Mouse (Mus musculus): ENCODE data around the gene Ppp1r9b. TPM values are rescaled to one million over a fixed set of nuclear protein-coding genes. Genes with fewer than 3 reads are reported as not detected.
A peak's percentile ranks its signal among the peaks of the same experiment; 100 is the strongest.

Ppp1r9b gene
- polyA plus RNA-seq, 1 experiment from 2014 or later, result 9.9 TPM

DNA sequence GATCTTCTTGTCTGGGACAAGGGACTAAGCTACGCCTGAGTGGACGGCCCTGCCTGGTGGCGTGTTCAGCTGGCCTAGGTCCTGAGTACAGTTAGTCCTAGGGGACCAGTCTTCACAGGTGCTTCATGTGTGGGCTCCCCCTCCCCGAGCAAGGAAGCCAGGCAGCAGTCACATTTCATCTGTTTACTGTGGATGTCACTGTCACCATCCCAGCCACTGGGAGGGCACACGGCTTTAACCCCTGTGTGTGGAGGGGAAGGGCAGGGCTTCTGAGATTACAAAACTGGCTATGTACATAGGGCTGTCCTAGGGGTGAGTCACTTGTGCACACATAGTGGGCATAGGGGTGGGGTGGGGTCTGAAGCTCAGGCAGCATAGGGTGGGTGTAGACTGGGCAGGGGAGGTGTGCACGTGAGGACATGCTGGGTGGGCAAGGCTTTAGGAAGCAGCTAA lies 35.3 kb downstream of the Ppp1r9b start:
- Histone ChIP-seq H3K4me3 (ENCODE audit: low read length) (no peak overlapping the region), H3K4me1 (ENCODE audit: insufficient read depth, low read length) (peaks cover 31% of the 10 kb centered on the region), H3K36me3 (ENCODE audit: insufficient read depth, low read length) (peaks cover 26% of the 10 kb centered on the region), H3K4me2 (replicated peaks; ENCODE audit: low read depth, low read length) (no peak overlapping the region), H3K27ac (ENCODE audit: low read length) (peak overlapping the region; percentile 48; the same call in 1 of the 2 replicates), H3K9ac (replicated peaks; ENCODE audit: low read length) (0 out of 2 replicates have a peak overlapping the region, but pooled peaks have one; percentile 22), H3K9me3 (ENCODE audit: low read length) (0 out of 2 replicates have a peak, but pooled peaks cover 5% of the 10 kb centered on the region), H3K27me3 (ENCODE audit: insufficient read depth, low read length) (no peaks in the 10 kb centered on the region)
- ATAC-seq (ENCODE audit: low FRiP score, low TSS enrichment), result peak; percentile 56
- WGBS, result 39% methylated on average over 6 of the region's 6 CpGs

DNA sequence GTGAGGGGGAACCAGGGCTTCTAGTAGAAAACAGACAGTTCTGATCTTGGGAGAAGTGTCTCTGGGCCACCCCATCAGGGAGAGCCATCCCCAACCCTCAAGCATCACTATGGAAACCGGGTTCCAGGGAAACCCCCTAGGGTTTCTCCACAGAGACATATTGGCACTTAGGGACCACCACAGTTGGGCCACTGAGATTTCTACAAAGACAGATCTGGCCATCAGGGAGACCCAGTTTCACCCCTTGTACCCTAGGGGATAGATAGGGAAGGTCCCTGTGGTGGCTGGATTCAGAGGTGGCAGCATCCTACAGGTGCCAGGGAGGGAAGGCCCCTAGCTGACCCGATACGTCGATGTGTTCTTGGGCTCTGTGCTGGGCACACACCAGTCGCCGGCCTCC lies 36.0 kb downstream of the Ppp1r9b start:
- H3K4me1 ChIP-seq (ENCODE audit: insufficient read depth, low read length), result peaks cover 31% of the 10 kb centered on the region
- H3K9ac ChIP-seq (replicated peaks; ENCODE audit: low read length), result no peak overlapping the region
- H3K27me3 ChIP-seq (ENCODE audit: insufficient read depth, low read length), result no peaks in the 10 kb centered on the region
- H3K9me3 ChIP-seq (ENCODE audit: low read length), result 0 out of 2 replicates have a peak, but pooled peaks cover 5% of the 10 kb centered on the region
- no peak overlapping the region for H3K4me3 ChIP-seq (ENCODE audit: low read length)
- 89% methylated on average over 6 of the region's 6 CpGs for WGBS
- H3K27ac ChIP-seq (ENCODE audit: low read length), result peak overlapping the region; percentile 48; the same call in 1 of the 2 replicates
- peaks cover 28% of the 10 kb centered on the region for H3K36me3 ChIP-seq (ENCODE audit: insufficient read depth, low read length)
- no peak for ATAC-seq (ENCODE audit: low FRiP score, low TSS enrichment)
- no peak overlapping the region for H3K4me2 ChIP-seq (replicated peaks; ENCODE audit: low read depth, low read length)

DNA sequence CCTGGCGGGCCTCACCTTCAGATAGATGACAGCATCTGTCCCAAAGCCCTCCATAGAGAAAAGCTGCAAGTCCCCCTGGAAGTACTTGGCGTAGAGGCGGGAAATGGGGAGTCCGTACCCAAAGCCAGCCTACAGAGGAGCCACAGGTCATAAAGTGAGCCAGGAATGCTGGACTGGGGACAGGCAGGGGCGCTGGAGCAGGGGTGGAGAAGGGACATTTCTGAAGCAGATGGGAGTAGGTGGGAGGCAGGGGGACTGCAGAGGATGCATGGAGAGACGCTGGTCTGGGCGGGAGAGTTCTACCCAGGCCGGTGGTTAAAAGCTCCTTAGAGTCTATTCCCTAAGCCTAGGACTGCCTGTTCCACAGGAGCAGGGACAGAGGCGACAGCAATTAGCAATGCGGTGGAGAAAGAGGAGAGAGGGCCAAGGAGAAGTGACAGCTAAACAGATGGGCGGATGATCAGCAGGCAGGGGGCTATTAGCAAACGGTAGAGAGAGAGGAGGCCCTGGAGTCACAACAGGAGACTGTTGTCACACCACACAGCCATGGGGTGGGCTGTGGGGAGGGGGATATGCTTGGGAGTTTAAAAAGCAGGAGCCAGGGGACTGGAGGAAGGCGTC lies 37.1 kb downstream of the Ppp1r9b start:
- no peaks in the 10 kb centered on the region for H3K27me3 ChIP-seq (ENCODE audit: insufficient read depth, low read length)
- peaks cover 31% of the 10 kb centered on the region for H3K4me1 ChIP-seq (ENCODE audit: insufficient read depth, low read length)
- ATAC-seq (ENCODE audit: low FRiP score, low TSS enrichment), result no peak
- no peak overlapping the region for H3K27ac ChIP-seq (ENCODE audit: low read length)
- H3K4me3 ChIP-seq (ENCODE audit: low read length), result no peak overlapping the region
- no peak overlapping the region for H3K4me2 ChIP-seq (replicated peaks; ENCODE audit: low read depth, low read length)
- H3K9ac ChIP-seq (replicated peaks; ENCODE audit: low read length), result no peak overlapping the region
- WGBS, result 36% methylated on average over 13 of the region's 13 CpGs
- H3K9me3 ChIP-seq (ENCODE audit: low read length), result no peaks in the 10 kb centered on the region
- peaks cover 16% of the 10 kb centered on the region; the same call in 1 of the 2 replicates for H3K36me3 ChIP-seq (ENCODE audit: insufficient read depth, low read length)

DNA sequence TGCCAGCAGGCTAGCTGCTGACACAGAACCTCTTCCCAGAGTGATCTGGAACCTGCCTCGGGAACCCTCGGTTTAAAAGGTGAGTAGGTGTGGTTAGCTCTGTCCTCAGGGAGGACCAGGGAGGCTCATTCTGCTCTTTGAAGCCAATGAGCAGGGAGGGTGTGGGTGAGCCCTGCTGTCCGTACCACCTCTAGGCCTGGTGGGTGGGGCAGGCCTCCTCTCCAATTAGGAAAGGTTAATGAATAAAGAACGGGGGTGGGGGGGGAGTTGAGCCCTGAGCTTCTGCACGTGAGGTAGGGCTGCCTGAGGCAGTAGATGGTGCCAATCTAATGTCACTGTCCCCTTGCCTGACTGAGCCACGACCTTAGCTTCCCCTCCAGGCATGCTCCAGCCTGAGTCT lies 42.1 kb downstream of the Ppp1r9b start:
- WGBS, result 24% methylated on average over 6 of the region's 6 CpGs
- no peak overlapping the region for H3K4me2 ChIP-seq (replicated peaks; ENCODE audit: low read depth, low read length)
- H3K36me3 ChIP-seq (ENCODE audit: insufficient read depth, low read length), result peaks cover 12% of the 10 kb centered on the region
- ATAC-seq (ENCODE audit: low FRiP score, low TSS enrichment), result 0 out of 2 replicates have a peak, but pooled peaks have one; percentile 6
- no peak overlapping the region for H3K27ac ChIP-seq (ENCODE audit: low read length)
- H3K4me3 ChIP-seq (ENCODE audit: low read length), result no peak overlapping the region
- no peak overlapping the region for H3K9ac ChIP-seq (replicated peaks; ENCODE audit: low read length)
- no peaks in the 10 kb centered on the region for H3K27me3 ChIP-seq (ENCODE audit: insufficient read depth, low read length)
- peaks cover 13% of the 10 kb centered on the region for H3K4me1 ChIP-seq (ENCODE audit: insufficient read depth, low read length)
- H3K9me3 ChIP-seq (ENCODE audit: low read length), result no peaks in the 10 kb centered on the region

DNA sequence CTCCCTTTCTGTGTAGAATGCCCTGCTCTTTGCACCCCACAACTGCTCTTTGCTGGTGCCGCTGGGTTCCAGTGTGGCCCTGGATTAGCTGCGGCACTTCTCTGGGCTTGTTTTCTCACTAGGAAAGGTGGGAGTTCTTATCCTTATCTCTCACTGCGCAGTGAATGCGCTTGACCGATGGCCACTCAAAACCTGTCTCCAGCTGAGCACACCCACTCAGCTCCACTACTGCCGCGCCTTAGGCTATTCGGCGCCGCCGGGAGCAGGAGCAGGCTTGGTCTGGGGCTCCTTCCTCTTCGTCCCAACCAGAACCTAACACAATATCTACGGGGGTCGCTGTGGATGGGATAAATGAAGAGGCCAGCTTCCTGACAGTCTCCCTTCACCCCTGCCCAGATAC lies 42.8 kb downstream of the Ppp1r9b start:
- H3K27me3 ChIP-seq (ENCODE audit: insufficient read depth, low read length), result no peaks in the 10 kb centered on the region
- H3K9me3 ChIP-seq (ENCODE audit: low read length), result no peaks in the 10 kb centered on the region
- no peak overlapping the region for H3K4me3 ChIP-seq (ENCODE audit: low read length)
- H3K27ac ChIP-seq (ENCODE audit: low read length), result no peak overlapping the region
- ATAC-seq (ENCODE audit: low FRiP score, low TSS enrichment), result no peak
- no peak overlapping the region for H3K9ac ChIP-seq (replicated peaks; ENCODE audit: low read length)
- peaks cover 12% of the 10 kb centered on the region for H3K36me3 ChIP-seq (ENCODE audit: insufficient read depth, low read length)
- peaks cover 13% of the 10 kb centered on the region for H3K4me1 ChIP-seq (ENCODE audit: insufficient read depth, low read length)
- H3K4me2 ChIP-seq (replicated peaks; ENCODE audit: low read depth, low read length), result no peak overlapping the region
- WGBS, result 70% methylated on average over 14 of the region's 14 CpGs

DNA sequence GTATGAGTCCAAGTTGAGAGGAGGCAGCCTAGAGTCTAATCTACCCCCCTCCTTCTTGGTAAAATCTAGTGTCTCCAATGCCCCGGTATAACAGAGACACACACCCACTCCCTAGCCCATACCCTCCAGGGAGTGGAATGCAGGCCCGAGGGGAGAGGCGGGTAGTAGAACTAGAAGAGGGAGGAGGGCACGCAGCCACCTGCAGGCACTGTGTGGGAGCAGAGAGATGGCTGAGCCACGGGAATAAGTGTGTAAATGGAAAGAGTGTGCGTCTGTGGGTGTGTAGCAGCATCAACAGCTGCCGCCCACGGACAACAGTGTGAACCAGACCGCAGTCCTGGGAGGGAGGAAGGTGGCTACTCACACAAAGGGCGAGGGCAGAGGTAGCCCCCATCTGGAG lies 44.1 kb downstream of the Ppp1r9b start:
- 60% methylated on average over 10 of the region's 10 CpGs for WGBS
- no peak for ATAC-seq (ENCODE audit: low FRiP score, low TSS enrichment)
- H3K27ac ChIP-seq (ENCODE audit: low read length), result no peak overlapping the region

DNA sequence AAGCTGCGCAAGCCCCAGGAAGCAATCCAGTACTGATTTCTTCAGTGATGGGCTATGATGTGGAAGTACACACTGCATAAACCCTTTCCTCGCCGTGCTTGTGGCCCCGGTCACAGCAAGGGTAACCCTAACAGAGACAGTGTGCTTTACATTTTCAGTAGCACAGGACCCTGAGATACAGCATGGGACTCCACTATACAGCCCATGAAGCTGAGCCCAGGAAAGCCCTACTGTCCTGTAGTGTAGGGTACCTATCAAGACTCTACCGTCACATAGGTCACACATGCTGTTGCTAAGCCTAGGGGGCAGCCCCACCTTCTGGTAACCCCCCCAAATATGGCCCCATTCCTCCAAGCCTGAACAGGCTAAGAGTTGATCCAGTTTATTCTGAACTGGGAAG lies 45.7 kb downstream of the Ppp1r9b start:
- no peak for ATAC-seq (ENCODE audit: low FRiP score, low TSS enrichment)

More for the DNA sequence above, 44.1 kb downstream of the Ppp1r9b start:
- Histone ChIP-seq H3K4me1 (ENCODE audit: insufficient read depth, low read length) (peaks cover 16% of the 10 kb centered on the region), H3K9ac (replicated peaks; ENCODE audit: low read length) (no peak overlapping the region), H3K4me2 (replicated peaks; ENCODE audit: low read depth, low read length) (no peak overlapping the region), H3K4me3 (ENCODE audit: low read length) (no peak overlapping the region), H3K36me3 (ENCODE audit: insufficient read depth, low read length) (peaks cover 10% of the 10 kb centered on the region), H3K27me3 (ENCODE audit: insufficient read depth, low read length) (no peaks in the 10 kb centered on the region), H3K9me3 (ENCODE audit: low read length) (no peaks in the 10 kb centered on the region)

DNA sequence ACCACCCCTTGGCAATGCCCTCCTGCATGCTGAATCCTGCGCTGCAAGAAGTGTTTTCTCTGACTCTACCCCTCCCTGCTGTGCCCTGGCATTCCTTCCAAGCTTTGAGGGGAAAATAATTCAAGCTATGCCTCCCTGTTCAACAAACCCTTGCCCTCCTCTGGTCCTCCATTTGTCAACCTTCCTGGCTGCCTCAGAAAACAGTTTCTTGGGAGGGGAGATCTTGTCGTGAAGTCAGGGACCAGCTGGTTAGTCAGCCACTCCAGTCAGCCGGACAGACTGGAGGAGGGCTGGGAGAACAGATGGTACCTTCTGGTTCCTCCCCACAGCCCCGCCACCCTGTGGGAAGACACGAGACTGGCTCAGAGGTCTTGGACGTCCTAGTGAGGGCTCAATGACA lies 46.5 kb downstream of the Ppp1r9b start:
- Histone ChIP-seq H3K9ac (replicated peaks; ENCODE audit: low read length) (no peak overlapping the region), H3K4me2 (replicated peaks; ENCODE audit: low read depth, low read length) (no peak overlapping the region), H3K27me3 (ENCODE audit: insufficient read depth, low read length) (no peaks in the 10 kb centered on the region), H3K27ac (ENCODE audit: low read length) (no peak overlapping the region), H3K9me3 (ENCODE audit: low read length) (no peaks in the 10 kb centered on the region), H3K36me3 (ENCODE audit: insufficient read depth, low read length) (peaks cover 6% of the 10 kb centered on the region), H3K4me3 (ENCODE audit: low read length) (no peak overlapping the region), H3K4me1 (ENCODE audit: insufficient read depth, low read length) (peaks cover 30% of the 10 kb centered on the region)
- no peak for ATAC-seq (ENCODE audit: low FRiP score, low TSS enrichment)
- WGBS, result 42% methylated on average over 6 of the region's 6 CpGs

More for the DNA sequence above, 45.7 kb downstream of the Ppp1r9b start:
- WGBS, result 94% methylated on average over 5 of the region's 5 CpGs
- H3K27me3 ChIP-seq (ENCODE audit: insufficient read depth, low read length), result no peaks in the 10 kb centered on the region
- no peaks in the 10 kb centered on the region for H3K9me3 ChIP-seq (ENCODE audit: low read length)
- no peak overlapping the region for H3K4me2 ChIP-seq (replicated peaks; ENCODE audit: low read depth, low read length)
- no peak overlapping the region for H3K9ac ChIP-seq (replicated peaks; ENCODE audit: low read length)
- H3K27ac ChIP-seq (ENCODE audit: low read length), result no peak overlapping the region
- H3K4me1 ChIP-seq (ENCODE audit: insufficient read depth, low read length), result peaks cover 24% of the 10 kb centered on the region
- no peak overlapping the region for H3K4me3 ChIP-seq (ENCODE audit: low read length)
- H3K36me3 ChIP-seq (ENCODE audit: insufficient read depth, low read length), result peaks cover 8% of the 10 kb centered on the region

DNA sequence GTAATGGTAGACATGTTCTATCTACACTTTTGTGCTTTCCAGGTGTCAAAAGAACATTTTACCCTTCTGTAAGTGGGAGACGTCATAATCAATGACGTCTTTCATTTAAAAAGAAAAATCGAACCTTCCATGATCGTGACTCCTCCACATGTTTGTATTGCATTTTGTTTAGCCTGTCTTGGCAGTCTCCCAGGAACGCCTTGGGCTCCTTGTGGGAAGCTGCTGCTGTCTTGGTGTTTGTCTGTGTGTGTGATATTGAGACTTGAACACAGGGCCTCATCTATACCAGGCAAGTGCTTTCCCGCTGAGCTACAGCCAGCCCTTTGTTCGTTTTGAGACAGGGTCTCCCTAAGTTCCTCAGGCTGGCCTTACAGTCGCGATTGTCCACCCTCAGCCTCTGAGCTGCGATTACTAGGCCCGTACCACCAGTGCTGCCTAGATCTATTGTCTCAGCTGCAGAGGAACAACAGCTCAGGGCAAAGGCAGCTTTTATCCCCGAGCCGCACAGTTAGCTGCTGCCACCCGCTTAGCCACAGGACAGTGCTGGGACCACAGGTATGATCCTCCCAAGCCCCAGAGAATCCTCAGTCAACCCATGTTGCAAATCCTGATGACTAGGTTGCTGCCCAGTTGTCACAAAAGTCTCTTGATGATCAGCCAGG lies 47.5 kb downstream of the Ppp1r9b start:
- no peak overlapping the region; the same call in 1 of the 2 replicates for H3K27ac ChIP-seq (ENCODE audit: low read length)
- no peaks in the 10 kb centered on the region for H3K9me3 ChIP-seq (ENCODE audit: low read length)
- H3K27me3 ChIP-seq (ENCODE audit: insufficient read depth, low read length), result no peaks in the 10 kb centered on the region
- WGBS, result 80% methylated on average over 14 of the region's 14 CpGs
- H3K9ac ChIP-seq (replicated peaks; ENCODE audit: low read length), result no peak overlapping the region
- H3K4me3 ChIP-seq (ENCODE audit: low read length), result no peak overlapping the region
- no peak for ATAC-seq (ENCODE audit: low FRiP score, low TSS enrichment)
- no peak overlapping the region for H3K4me2 ChIP-seq (replicated peaks; ENCODE audit: low read depth, low read length)
- peaks cover 28% of the 10 kb centered on the region for H3K4me1 ChIP-seq (ENCODE audit: insufficient read depth, low read length)
- H3K36me3 ChIP-seq (ENCODE audit: insufficient read depth, low read length), result peaks cover 6% of the 10 kb centered on the region

Data from kidney, embryonic 16.5 days (tissue).